Mouse (Mus musculus): ENCODE measurements around the gene Pou2f1.

Pou2f1 gene

DNA sequence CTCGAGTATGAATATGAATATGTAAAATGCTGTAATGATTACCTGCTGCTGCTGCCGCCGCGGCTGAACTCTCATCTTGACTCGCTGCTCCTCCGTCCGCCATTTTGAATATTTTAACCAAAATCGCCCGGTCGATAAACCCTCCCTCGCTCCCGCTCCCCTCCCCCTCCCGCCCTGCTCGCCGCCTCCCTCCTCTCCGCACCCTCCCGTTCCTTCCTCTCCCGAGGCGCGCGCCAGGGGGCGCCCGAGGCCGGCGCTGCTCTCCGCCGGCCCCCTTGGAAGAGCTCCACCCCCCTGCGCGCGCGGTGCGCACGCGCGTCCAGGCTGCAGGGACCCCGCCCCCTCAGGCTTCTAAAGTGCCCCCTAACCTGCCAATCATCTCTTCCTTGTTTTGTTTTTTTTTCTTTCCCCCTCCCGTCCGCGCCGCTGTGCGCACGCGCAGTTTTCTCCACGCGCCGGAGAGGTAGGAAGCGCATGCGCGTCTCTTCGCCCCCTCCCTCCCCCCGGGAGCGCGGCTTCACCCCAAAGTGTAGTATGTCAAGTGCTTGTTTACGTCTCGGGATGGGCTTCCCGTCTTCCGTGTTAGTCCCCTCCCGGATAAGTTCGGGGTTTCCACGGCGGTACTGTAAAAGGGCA, at the start of gene Pou2f1:
TSS of gene Pou2f1 (minus strand) at position 159 of the 636 bp plus-strand sequence.
- peak; percentile 96 to 97 for DNase-seq (ENCODE audit: low spot score in 2 of 2)

DNA sequence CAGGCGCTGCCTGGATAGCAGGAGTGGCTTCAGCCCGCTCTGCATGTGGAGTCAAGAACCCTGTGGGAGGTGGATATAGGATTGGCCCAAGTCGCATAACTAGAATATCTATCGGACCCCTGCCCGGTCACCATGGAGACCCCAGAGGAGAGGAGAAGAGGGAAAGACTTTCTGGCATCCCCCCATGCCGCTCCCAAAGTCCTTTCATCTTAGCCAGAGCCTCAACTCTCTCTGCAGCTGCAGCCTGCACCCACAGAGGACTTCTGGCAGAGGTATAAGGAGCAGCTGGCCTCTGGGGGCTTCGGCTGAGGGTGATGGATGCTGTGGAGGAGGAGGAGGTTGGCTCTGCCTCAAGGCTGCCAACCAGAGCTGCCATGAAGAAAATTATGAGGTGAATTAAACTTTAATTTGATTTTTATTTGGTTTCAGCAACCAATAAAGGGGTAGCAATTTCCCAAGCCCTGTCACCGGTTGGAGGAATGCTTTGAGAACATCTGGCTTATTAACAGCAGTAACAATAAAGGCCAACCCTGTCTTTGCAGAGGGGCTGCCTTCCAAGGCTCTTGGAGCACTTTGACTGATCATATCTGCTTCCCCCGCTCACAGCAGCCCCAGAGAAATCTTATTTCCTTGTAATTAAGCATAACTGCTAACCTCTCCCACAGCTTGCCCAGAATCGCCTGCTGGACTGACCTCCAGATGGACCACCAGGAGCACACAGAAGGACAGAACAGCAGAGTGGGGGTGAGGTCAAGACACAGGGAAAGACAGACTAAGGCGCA, 46.8 kb upstream of the Pou2f1 start:
- DNase-seq (ENCODE audit: low spot score in 2 of 2) = peak in 1 of 2 experiments; percentile 21

DNA sequence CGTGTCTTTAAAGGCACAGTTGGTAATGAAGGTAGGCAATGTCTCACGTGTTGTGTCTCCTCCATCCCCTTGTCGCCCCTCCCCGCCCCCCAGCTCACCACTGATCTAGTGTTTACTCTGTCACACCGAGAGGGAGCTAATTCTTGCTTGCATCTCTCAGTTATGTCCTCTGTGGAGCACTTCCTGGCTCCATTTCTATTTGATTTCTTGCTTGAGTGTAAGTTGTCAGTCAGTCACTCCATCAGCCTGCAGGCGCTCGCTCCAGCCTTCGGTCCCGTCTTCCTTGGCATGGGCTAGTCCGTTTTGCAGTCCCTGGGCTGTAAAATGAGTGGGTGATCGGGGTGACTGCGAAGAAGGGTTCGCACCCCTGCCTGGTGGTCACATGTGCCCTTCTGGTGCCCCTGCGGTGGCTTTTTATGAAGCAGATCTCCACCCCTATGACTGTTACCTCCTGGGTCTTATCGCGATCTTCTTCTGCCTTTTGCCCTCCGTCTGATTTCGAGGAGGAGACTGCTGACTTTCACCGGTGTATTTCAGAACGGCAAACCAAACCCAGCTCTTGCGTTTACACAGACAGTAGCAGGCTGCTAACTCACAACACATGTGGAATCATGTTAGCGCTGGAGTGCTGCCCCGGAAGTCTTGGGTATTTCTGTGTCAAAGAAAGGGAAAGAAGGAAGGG, 45.9 kb upstream of the Pou2f1 start:
- DNase-seq (ENCODE audit: low spot score in 2 of 2) = no peak

DNA sequence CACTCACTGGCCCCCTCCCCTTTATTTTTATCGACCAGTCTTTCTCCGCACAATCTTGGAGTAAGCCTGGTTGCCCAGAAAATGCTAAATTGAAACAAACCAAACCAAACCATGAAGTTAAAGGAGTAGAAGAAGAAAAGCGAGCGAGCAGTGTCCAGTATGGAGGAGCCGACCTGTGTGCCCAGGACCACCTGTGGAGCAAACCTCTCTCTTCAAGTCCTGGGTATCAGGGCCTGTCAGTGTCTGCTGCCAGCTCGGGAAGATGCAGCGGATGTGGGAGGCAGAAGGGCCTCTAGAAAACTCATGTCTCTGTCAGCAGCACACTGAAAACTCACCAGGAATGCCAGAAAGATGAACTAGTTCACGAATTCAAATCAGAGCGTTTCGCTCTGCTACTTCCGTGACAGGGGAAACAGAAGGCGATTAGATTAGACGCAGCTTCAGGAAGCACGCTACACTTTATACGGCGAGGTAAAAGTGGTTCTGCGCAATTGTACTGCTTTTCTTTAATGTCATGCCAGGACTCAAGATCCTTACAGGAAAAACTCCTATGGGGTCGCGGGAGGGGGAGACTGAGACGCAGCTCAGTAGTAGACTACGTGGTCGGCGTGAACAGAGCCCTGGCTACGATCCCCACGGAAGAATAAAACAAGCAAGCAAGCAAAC, 45.2 kb upstream of the Pou2f1 start:
- no peak for DNase-seq (ENCODE audit: low spot score in 2 of 2)

DNA sequence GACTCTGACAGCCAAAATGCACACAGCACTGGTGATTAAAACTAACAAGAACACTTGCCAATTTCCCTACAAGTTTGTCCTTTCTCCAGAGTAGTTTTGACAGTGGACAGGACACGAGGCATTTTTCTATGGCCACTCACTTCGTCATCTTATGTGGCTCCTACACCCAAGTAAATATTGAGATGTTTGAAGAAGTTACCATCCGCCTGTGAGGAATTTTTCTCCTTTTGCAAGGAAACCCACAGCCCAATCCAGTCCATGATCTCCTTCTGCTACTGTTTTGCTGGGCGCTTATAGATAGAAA, 43.4 kb upstream of the Pou2f1 start:
- DNase-seq (ENCODE audit: low spot score in 2 of 2) = no peak

DNA sequence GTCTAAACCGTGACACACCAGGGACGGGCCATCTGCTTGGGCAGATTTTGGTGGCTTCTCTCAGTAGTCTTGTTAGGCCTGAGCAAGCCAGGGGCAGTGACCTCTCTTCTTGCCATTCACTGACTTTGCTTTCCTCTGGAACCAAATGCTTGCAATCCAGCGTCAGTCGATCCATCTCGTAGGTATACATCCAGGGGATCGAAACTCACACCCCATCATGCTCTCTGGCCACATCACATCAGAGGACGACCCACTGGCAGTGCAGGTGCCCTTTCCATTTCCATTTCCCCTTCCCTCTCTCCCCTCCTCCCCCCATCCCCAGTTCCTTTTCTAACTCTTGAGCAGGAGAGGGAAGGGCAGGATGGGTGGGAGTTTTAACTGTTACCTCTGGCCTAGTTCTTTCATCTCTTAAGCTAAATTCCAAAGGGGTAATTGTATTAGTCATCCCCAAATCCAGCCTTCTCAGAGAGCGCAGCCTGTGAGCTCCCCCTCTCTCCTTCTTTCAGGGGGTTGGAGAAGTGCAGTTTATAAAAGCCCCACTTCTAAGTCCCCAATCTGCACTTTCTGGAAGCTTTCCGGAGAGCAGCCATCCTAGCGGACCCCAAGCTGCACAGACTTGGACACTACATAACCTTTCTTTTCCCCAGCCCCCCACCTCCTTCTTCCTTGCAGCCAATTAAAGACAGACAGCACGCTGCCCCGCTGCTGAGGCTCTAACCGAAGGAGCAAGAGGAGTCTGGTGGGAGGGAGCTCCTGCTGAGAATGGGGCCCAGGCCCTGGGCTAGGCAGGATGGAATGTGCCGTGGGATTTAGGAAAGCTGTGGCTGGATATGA, 42.8 kb upstream of the Pou2f1 start:
- DNase-seq (ENCODE audit: low spot score in 2 of 2) = no peak

DNA sequence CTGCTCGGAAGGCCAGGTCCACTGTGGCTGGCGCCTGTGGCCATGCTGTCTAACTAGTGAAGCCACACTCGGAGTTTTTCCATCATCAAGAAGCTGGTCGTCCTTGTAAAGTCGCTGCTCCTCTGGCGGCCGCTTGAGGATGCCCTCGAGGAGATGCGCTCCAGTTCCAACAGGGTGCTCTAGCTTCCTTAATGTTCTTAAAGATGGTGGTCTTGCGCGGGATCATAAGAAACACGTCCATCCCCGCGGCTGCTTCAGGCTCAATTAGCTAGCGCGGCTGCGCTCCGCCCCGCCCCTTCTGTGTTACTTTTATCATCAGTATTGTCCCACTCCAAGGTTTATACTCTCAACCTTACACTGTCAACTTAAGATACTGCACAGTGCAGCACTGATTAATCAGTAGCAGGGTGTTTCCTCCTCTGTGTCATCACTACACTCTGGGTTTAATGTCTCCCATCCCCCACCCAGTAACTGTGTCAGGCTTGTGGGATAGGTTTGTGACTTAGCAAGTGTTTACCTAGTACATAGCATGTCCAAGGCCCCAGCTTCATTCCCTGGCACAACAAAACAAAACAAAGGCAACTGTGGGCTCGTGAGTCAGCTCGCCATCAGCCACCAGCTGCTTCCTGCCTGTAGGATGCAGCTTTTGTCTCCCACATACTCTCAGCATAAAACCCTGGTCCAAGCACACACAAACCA, 41.1 kb upstream of the Pou2f1 start:
- no peak for DNase-seq (ENCODE audit: low spot score in 2 of 2)

DNA sequence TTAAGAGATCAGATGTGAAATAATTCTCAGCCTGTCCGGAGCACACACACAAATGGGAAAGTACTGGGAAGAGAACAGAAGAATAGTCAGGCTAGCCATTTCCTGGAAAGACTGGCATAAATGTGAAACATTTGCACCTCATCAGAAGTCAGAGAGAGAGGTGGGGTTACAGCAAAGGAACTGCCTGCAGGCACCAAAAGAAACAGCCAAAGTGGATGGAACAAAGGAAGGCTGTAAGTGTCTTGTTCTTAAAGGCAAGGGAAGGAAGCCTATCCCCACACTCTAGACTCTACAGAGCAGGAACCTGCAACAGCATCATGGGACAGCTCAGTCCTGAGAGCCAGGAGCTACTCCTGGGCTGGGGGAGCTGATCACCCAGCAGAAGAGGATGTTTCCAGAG, 39.0 kb upstream of the Pou2f1 start:
- DNase-seq (ENCODE audit: low spot score in 2 of 2) = no peak

DNA sequence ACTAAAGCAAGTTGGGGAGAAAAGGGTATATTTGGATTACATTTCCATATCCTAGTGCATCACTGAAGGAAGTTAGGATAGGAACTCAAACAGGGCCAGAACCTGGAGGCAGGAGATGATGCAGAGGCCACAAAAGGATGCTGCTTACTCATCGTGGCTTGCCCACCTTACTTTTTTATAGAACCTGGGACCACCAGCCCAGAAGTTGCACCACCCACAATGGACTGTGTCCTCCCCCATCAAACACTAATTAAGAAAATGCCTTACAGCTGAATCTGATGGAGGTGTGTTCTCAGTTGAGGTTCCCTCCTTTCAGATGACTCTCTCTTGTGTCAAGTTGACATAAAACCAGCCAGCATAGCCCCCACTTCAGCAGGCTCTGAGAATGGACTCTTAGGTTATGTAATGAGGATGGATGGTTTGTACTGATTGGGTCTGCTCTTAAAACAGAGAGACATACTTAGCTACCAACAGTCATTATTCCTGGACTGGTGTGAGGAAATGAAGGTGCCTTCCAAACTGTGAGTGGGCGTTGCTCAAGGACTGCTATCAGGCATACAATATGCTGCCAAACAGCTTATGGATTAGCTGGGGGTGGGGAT, 36.4 kb upstream of the Pou2f1 start:
- DNase-seq (ENCODE audit: low spot score in 2 of 2) = no peak

DNA sequence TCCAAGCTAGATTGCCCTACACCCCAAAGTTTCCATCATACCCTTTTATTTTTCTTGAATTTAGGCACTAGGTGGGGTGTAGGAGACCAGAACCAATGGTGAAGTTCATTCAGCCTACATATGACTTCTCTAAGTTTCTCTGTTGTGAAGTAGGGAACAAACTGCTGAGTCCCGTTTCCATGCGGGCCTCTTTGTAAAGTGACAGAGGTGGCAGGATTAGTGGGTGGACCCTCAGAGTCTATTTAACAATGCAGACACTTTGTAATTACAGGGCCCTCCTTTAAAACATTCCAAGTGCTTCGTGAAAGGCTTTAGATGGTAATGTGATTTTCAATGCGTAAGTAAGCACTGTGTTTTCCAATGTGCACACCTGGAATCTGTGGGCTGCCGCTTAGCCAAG, 32.6 kb upstream of the Pou2f1 start:
- DNase-seq (ENCODE audit: low spot score in 2 of 2) = no peak

DNA sequence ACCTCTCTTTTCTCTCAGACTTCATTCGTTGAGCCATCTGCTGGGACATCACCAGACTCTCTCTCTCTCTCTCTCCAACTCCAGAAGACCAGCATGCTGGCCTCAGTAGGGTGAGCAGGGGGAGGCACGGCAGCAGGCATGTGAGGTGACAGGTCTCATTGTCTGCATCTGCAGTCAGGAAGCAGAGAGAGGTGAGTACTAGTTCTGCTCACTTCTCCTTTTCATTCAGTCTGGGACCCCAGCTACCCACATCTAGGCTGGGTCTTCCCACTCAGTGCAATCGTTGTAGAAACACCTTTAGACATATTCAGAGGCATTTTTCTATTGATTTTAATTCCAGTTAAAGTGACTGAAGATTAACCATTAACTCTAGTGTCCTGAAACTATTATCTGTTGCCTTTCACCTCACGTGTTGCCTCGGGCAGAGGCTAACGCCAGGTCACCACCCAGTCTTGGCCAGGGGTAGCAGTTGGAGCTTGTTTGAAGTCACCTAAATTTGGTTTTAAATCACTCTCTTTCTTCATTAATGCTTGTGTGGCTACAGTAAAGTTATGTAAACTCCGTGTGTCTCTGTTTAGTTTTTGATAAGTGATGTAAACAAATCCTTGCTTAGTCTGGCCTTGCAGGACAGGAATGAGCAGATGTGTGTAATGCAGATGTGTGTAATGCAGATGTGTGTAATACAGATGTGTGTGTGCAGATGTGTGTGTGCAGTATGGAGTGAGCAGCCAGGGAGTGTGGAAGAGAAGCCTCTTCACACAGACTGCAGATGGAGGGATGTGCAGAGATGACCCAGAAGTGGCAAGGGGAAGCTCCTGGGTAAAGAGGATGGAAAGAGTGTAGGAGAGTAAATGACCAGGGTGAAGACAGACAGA, 29.4 kb upstream of the Pou2f1 start:
- DNase-seq (ENCODE audit: low spot score in 2 of 2) = no peak

DNA sequence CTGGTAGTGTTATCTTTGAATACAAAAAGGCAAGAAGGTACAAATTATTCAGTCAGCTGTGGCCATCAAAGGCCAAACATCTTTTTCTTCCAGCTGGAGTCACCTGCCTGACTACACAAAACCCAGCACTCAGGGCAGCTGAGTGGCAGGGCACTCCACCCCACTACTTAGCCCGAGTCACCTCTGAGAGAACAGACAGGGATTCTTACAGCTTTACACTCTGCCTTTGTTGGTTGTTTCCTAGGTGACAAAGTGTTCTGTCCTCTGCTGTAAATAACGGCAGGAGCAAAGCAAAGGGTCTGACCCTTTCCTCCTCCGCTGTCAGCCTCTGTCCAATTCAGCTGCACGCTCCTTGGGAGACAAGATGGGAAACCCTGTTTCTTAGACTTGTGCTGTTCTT, 21.5 kb upstream of the Pou2f1 start:
- DNase-seq (ENCODE audit: low spot score in 2 of 2) = no peak

DNA sequence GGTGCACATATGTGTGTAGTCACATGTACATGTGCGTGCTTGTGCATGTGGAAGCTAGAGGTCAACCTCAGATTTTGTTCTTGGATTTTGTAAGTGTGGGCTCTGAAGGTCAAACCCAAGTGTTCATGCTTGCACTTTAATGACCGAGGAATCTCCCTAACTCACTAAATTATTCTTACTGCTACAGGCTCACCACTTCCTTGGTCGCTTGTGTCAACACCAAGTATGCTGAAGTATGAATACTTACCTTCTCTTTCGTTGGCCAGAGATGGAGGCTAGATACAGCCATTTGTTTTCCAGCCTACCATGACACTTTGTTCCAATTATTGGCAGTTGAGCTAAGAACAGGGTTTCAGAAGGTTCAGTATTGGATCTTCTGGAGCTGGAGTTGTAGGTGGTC, 14.7 kb upstream of the Pou2f1 start:
- DNase-seq (ENCODE audit: low spot score in 2 of 2) = no peak

DNA sequence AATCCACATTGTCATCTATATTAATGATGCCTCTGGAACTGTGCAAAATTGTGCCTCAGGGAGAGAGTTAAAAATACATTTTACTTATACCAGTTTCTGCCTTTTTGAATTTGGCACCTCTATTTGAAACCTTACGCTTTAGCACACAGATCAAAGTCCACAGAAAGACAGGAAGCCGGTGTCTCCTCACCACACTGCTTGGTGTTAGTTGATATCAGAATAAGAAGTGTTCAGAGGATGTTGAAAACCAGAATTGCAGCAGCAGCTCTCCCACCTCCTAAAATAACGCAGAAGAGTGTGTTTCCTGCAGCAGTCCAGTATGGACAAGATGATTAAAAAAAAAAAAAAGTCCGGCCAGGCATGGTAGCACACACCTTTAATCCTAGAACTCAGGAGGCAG, 13.8 kb upstream of the Pou2f1 start:
- DNase-seq (ENCODE audit: low spot score in 2 of 2) = no peak

DNA sequence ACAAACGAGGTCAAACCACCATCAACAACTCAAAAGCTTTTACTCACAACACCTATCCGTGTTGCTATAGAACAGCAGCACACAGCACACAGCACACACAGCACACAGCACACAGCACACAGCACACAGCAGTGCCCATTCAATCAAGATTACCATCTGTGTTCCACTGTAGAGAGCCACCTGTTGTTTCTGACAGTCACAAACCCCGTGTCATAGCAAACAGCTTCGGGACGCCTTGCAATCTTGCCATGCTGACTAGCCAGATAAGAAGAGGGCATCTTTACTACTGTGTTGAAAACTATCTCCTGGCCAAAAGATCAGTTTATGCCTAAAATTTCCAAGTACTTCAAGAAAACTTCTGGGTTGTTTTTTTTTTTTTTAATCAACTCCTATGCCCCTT, 12.1 kb upstream of the Pou2f1 start:
- no peak for DNase-seq (ENCODE audit: low spot score in 2 of 2)

DNA sequence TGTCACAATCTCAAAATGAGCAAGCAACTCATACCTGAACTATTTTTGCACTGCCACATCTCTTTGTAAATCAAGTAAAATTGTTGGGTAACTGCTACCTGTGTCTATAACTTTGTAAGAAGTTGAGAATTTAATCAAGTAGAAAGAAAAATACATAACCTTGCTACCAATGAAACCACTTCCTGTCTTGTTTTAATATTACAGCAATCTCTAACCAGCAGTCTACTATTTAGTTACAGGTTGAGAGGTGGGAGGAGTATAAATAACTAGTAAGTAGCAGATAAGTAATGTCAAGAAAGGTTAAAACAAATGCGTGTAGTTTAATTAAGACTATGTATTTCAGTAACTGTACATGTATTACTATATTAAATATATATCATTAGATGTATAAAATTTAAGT, 7.6 kb upstream of the Pou2f1 start:
- no peak for DNase-seq (ENCODE audit: low spot score in 2 of 2)

DNA sequence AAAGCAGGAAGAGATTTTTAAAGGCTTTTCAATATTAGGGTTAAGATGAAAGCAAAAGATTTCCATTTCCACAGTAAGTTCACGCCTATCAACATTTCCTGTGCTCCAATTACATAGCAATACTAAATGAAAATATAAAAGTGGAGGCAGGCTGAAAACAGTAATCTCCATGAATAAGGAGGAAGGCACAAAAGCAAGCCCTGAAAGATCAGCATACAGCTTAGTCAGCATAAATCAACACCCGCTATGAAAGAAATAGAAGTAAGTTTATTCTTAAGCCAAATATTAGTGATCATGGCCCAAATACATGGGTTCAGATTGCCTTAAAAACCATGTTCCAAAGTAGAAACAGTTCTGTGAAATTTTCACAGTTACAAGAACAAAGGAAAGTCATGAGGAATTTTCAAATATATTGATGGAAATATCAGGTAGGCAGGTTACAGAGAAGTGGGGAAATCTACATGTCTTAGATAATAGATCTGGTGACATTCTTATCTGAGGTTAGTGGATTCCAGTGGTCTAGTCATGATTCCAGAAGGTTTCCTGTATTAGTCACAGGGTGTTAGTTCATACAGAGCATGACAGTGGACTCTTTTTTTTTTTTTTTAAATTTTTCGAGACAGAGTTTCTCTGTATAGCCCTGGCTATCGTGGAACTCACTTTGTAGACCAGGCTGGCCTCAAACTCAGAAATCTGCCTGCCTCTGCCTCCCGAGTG, 6.3 kb upstream of the Pou2f1 start:
- DNase-seq (ENCODE audit: low spot score in 2 of 2) = no peak

DNA sequence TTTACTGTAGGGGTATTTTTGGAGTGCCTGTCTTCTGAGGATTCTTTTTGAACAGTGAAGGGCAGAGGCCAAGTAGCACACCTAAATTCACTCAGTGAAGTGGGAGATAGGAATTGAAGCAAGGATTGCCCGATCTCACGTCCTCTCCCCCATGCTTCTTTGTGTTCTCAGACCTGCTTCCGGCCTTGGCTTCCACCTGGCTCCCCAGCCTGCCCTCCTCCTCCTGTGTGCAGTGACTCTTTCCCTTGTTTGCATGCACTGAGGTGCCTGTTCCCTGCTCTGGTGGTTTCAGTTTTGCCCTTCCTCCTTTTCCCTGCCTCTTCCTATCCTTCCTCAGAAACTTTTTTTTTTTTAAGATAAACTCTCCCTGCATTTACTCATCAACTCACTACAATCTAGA, 4.5 kb upstream of the Pou2f1 start:
- DNase-seq (ENCODE audit: low spot score in 2 of 2) = no peak

Measured in urinary bladder, postnatal 4 days (tissue).